Mouse (Mus musculus): Measurements from ENCODE around the gene Rsph9. TPM values are rescaled to one million over a fixed set of nuclear protein-coding genes. Genes with fewer than 3 reads are reported as not detected.

Rsph9 gene
- polyA plus RNA-seq (2012; rRNA removed): 34.8 and 37.2 TPM in 2 replicates

DNA sequence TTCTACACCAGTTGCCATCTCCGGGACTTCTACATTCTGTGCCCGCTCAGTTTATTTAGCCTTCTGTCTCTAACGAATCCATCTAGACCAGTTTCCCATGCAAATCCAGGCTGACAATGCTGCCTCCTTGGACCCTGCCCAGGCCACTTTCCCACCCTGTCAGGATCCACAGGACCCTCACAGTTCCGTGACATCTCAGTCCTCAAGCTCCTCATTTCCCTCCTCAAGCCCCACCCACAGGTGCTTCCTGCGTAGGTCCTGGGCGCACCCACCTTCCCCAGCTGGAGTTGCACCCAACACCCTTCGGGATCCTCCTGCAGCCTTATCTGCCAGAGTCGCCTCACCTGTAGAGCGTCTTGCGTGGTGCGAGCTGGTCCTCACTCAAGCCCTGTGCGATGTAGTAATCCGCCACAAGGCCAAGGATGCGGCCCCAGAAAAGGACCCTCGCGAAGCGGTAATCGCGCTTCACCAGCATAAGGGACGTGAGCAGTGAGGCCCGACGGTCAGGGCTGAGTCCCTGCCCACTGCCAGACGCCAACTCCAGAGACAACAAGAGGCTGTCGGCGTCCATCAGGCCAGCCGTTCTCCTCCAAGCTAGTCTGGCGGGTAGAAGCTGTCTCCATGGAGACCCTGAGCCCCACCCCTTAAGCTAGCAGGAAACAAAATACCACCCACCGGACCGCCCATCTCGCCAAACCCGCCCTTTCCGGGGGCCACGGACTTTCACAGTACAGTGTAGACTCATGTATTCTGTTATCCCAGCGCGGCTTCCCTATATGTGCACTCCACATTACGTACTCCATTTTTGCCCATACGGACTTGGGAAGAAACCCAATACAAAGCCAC is at the start of gene Rsph9:
TSS of gene Rsph9 (minus strand) at position 639 of the 846 bp plus-strand sequence.
- WGBS: 6% methylated on average over 37 of the region's 37 CpGs
- Histone ChIP-seq H3K4me3 (ENCODE audit: insufficient read depth, low read depth, low read length) (peak within 1 kb of the TSS; percentile 57), H3K36me3 (ENCODE audit: control insufficient read depth, insufficient read depth, low read length) (no peaks in the 10 kb centered on the region), H3K4me1 (ENCODE audit: control insufficient read depth, insufficient read depth, low read length) (no peaks in the 10 kb centered on the region), H3K27ac (ENCODE audit: insufficient read depth, low read depth, low read length) (no peak within 1 kb of the TSS), H3K27me3 (replicated peaks; ENCODE audit: control insufficient read depth, insufficient read depth, low read length) (no peaks in the 10 kb centered on the region)
- no peak for TF ChIP-seq POLR2A (IDR thresholded peaks at IDR 0.05; ENCODE audit: low read depth, low read length)
- no peak for TF ChIP-seq CTCF (conservative IDR thresholded peaks at IDR 0.05; ENCODE audit: insufficient read depth, insufficient read length, low read depth, low read length)
- DNase-seq: peak; percentile 92

DNA sequence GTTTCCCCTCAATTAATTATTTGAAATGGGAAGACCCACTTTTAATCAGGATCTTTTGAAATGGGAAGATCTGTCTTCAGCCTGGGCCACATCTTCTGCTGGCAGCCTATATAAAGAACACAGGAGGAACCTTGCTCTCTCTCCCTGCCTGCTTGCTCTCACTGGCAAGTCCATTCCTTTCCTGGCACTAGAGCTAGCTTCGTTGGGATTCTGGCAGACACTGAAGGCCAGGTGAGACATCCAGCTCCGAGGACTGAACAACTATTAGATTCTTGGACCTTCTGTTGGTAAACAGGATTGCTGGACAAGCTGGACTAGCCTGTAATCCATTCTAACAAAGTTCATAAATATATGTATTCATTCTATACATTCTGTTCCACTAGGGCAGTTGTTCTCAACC is 44.8 kb upstream of the Rsph9 start:
- 91% methylated on average over 2 of the region's 2 CpGs for WGBS
- no peaks in the 10 kb centered on the region for H3K4me1 ChIP-seq (ENCODE audit: control insufficient read depth, insufficient read depth, low read length)
- peaks cover 5% of the 10 kb centered on the region; the same call in 1 of the 2 replicates for H3K36me3 ChIP-seq (ENCODE audit: control insufficient read depth, insufficient read depth, low read length)
- TF ChIP-seq CTCF (conservative IDR thresholded peaks at IDR 0.05; ENCODE audit: insufficient read depth, insufficient read length, low read depth, low read length) (no peak), POLR2A (IDR thresholded peaks at IDR 0.05; ENCODE audit: low read depth, low read length) (no peak)
- no peak overlapping the region for H3K4me3 ChIP-seq (ENCODE audit: insufficient read depth, low read depth, low read length)
- no peak for DNase-seq
- H3K27me3 ChIP-seq (replicated peaks; ENCODE audit: control insufficient read depth, insufficient read depth, low read length): no peaks in the 10 kb centered on the region; the same call in 1 of the 2 replicates
- H3K27ac ChIP-seq (ENCODE audit: insufficient read depth, low read depth, low read length): no peak overlapping the region

DNA sequence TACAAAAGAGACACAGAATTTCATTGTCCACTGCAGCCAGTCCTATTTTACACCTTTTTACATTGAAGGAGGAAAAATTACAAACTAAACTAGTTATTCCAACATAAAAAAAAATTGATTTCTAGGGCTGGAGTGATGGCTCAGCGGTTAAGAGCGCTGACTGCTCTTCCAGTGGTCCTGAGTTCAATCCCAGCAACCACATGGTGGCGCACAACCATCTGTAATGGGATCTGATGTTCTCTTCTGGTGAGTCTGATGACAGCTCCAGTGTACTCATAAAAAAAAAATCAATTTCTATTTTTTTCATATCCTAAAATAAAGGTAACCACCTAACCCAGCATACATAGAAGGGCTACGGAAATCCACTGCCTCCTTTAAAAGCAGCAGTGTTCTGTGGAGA is 38.3 kb upstream of the Rsph9 start:
- peak; percentile 29 for DNase-seq
- Histone ChIP-seq H3K4me1 (ENCODE audit: control insufficient read depth, insufficient read depth, low read length) (no peaks in the 10 kb centered on the region), H3K27ac (ENCODE audit: insufficient read depth, low read depth, low read length) (no peak overlapping the region), H3K4me3 (ENCODE audit: insufficient read depth, low read depth, low read length) (no peak overlapping the region), H3K27me3 (replicated peaks; ENCODE audit: control insufficient read depth, insufficient read depth, low read length) (no peaks in the 10 kb centered on the region; the same call in 1 of the 2 replicates), H3K36me3 (ENCODE audit: control insufficient read depth, insufficient read depth, low read length) (peaks cover 3% of the 10 kb centered on the region; the same call in 1 of the 2 replicates)
- peak; percentile 40; the same call in 1 of the 2 replicates for TF ChIP-seq CTCF (conservative IDR thresholded peaks at IDR 0.05; ENCODE audit: insufficient read depth, insufficient read length, low read depth, low read length)
- no peak for TF ChIP-seq POLR2A (IDR thresholded peaks at IDR 0.05; ENCODE audit: low read depth, low read length)
- 87% methylated on average over 4 of the region's 4 CpGs for WGBS

DNA sequence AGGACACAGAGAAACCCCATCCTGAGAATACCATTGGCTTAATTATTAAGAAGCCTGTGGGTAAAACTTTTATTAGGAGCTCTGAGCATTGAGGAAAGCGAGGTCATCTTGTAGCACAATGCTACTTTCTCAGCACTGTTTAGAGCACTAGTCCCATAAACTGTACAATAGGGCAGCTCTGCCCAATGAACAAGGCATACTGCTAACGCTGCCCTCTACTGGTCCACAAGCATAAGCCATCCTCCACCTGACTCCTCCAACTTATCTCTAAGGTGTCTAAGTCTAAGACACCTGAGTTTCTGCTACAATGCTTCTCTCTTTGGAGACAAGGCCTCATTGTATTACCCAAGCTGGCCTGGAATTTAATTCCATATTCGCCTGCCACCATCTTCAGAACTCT is 26.5 kb upstream of the Rsph9 start:
- DNase-seq: peak; percentile 62

DNA sequence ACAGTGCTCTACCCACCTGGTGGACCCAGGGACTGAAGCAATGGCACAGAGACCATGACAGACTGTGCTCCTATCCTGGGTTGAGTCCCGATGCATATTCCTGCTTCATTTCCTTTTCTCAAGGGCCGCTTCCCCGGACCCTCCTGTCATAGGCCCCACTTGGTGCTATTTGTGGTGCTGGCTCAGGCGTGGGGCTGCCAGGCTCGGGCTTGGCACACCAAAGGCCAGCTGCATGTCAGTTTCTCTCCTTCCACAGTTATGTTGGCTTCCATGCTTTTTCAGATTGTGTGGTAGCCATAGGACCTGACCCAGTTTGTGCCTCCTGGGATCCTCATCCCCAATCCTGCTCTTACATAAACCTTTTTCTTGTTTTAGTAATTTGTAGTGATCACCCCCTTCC is 24.8 kb upstream of the Rsph9 start:
- no peak for TF ChIP-seq POLR2A (IDR thresholded peaks at IDR 0.05; ENCODE audit: low read depth, low read length)
- TF ChIP-seq CTCF (conservative IDR thresholded peaks at IDR 0.05; ENCODE audit: insufficient read depth, insufficient read length, low read depth, low read length): no peak
- Histone ChIP-seq H3K27me3 (replicated peaks; ENCODE audit: control insufficient read depth, insufficient read depth, low read length) (no peaks in the 10 kb centered on the region), H3K27ac (ENCODE audit: insufficient read depth, low read depth, low read length) (no peak overlapping the region), H3K36me3 (ENCODE audit: control insufficient read depth, insufficient read depth, low read length) (no peaks in the 10 kb centered on the region; the same call in 1 of the 2 replicates), H3K4me1 (ENCODE audit: control insufficient read depth, insufficient read depth, low read length) (no peaks in the 10 kb centered on the region; the same call in 1 of the 2 replicates), H3K4me3 (ENCODE audit: insufficient read depth, low read depth, low read length) (no peak overlapping the region)
- DNase-seq: no peak
- WGBS: 91% methylated on average over 5 of the region's 5 CpGs

More for the DNA sequence above, 26.5 kb upstream of the Rsph9 start:
- WGBS: 67% methylated on average over 3 of the region's 3 CpGs
- Histone ChIP-seq H3K36me3 (ENCODE audit: control insufficient read depth, insufficient read depth, low read length) (no peaks in the 10 kb centered on the region; the same call in 1 of the 2 replicates), H3K27ac (ENCODE audit: insufficient read depth, low read depth, low read length) (no peak overlapping the region), H3K27me3 (replicated peaks; ENCODE audit: control insufficient read depth, insufficient read depth, low read length) (no peaks in the 10 kb centered on the region), H3K4me3 (ENCODE audit: insufficient read depth, low read depth, low read length) (no peak overlapping the region), H3K4me1 (ENCODE audit: control insufficient read depth, insufficient read depth, low read length) (no peaks in the 10 kb centered on the region; the same call in 1 of the 2 replicates)
- TF ChIP-seq POLR2A (IDR thresholded peaks at IDR 0.05; ENCODE audit: low read depth, low read length) (no peak), CTCF (conservative IDR thresholded peaks at IDR 0.05; ENCODE audit: insufficient read depth, insufficient read length, low read depth, low read length) (peak; percentile 81)

DNA sequence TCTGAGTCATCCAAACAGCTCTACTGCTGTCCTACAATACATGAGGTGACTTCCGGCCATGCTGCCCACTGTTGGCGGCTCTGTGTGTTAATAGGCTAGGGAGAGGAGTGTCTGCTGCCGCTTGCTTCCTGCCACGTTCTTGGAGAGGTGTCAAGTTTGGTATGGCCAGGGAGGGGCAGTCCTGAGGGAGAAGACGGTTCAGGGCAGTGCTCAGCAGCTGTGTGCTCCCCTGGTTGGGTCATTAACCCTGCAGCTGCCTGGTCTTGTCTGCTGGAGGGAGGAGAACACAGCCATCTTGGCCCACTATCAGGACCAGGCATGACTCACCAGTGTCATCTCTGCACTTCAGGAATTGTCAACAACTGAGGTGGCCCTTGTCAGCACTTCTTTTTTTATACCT is 24.3 kb upstream of the Rsph9 start:
- no peak overlapping the region for H3K4me3 ChIP-seq (ENCODE audit: insufficient read depth, low read depth, low read length)
- H3K36me3 ChIP-seq (ENCODE audit: control insufficient read depth, insufficient read depth, low read length): no peaks in the 10 kb centered on the region; the same call in 1 of the 2 replicates
- H3K27ac ChIP-seq (ENCODE audit: insufficient read depth, low read depth, low read length): no peak overlapping the region
- WGBS: 29% methylated on average over 5 of the region's 5 CpGs
- no peaks in the 10 kb centered on the region for H3K27me3 ChIP-seq (replicated peaks; ENCODE audit: control insufficient read depth, insufficient read depth, low read length)
- no peak for TF ChIP-seq CTCF (conservative IDR thresholded peaks at IDR 0.05; ENCODE audit: insufficient read depth, insufficient read length, low read depth, low read length)
- no peak for TF ChIP-seq POLR2A (IDR thresholded peaks at IDR 0.05; ENCODE audit: low read depth, low read length)
- no peaks in the 10 kb centered on the region; the same call in 1 of the 2 replicates for H3K4me1 ChIP-seq (ENCODE audit: control insufficient read depth, insufficient read depth, low read length)
- DNase-seq: no peak

DNA sequence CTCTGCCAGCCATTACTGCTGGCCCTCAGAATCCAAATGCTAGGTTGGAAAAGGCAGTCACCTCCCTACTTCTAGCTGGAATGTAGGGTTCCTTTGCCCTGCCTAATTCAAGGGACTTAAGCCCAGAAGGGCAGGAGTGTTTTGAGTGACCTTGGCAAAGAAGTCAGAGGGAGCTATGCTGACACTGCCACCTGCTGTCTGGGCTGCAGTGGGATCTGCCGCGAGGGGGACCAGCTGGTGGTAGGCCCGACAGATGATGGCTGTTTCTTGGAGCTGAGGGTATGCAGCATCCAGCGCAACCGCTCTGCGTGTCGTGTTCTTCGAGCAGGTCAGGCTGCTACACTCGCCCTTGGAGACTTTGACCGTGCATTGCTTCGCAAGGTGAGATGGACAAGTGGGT is 23.0 kb upstream of the Rsph9 start:
- DNase-seq: peak; percentile 40

More for the DNA sequence above, 23.0 kb upstream of the Rsph9 start:
- Histone ChIP-seq H3K36me3 (ENCODE audit: control insufficient read depth, insufficient read depth, low read length) (no peaks in the 10 kb centered on the region; the same call in 1 of the 2 replicates), H3K4me3 (ENCODE audit: insufficient read depth, low read depth, low read length) (no peak overlapping the region), H3K4me1 (ENCODE audit: control insufficient read depth, insufficient read depth, low read length) (peaks cover 2% of the 10 kb centered on the region; the same call in 1 of the 2 replicates), H3K27ac (ENCODE audit: insufficient read depth, low read depth, low read length) (0 out of 2 replicates have a peak overlapping the region, but pooled peaks have one; percentile 8), H3K27me3 (replicated peaks; ENCODE audit: control insufficient read depth, insufficient read depth, low read length) (no peaks in the 10 kb centered on the region)
- WGBS: 81% methylated on average over 11 of the region's 11 CpGs
- TF ChIP-seq POLR2A (IDR thresholded peaks at IDR 0.05; ENCODE audit: low read depth, low read length) (no peak), CTCF (conservative IDR thresholded peaks at IDR 0.05; ENCODE audit: insufficient read depth, insufficient read length, low read depth, low read length) (peak; percentile 58; the same call in 1 of the 2 replicates)

All from kidney, adult 2 months (tissue).